Mouse (Mus musculus): ENCODE results near the gene Zc3h7a. TPM values are rescaled to one million over a fixed set of nuclear protein-coding genes. Genes with fewer than 3 reads are reported as not detected.
"Not testable (repeated sequence)": the region's sequence is repeated elsewhere in the genome, so short reads cannot be mapped to it uniquely, and the experiment has no call there.

Zc3h7a gene
- total RNA-seq, 2 experiments from 2014 or later = 188 to 214 TPM

DNA sequence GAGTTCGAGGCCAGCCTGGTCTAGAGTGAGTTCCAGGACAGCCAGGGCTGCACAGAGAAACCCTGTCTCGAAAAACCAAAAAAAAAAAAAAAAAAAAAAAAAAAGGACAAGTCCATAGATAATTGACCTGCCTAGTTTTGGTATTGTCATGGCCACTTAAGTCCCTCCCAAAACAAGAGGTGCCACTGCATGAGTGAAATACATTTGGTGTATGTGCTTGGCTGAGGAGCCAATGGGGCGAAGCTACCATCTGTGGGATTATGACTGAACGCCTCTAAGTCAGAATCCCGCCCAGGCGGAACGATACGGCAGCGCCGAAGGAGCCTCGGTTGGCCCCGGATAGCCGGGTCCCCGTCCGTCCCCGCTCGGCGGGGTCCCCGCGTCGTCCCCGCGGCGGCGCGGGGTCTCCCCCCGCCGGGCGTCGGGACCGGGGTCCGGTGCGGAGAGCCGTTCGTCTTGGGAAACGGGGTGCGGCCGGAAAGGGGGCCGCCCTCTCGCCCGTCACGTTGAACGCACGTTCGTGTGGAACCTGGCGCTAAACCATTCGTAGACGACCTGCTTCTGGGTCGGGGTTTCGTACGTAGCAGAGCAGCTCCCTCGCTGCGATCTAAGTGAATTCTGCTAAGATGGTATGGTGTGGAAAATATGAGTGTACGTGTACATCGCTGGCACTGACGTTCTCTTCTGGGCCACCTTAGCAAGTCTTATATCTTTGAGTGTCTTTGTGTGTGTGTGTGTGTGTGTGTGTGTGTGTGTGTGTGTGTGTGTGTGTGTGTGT, 32.3 kb downstream of the Zc3h7a start:
- not testable (repeated sequence) for ATAC-seq (replicated peaks; ENCODE audit: poor library complexity)

GRCm38 (mm10) chr16:11134348-11135344, 41.5 kb downstream of the Zc3h7a start, which contains the start of gene Txndc11:
Gene Txndc11 (minus strand): TSS chr16:11134650.
- peak; percentile 92 for ATAC-seq (replicated peaks; ENCODE audit: poor library complexity)

GRCm38 (mm10) chr16:11133476-11134347, 42.5 kb downstream of the Zc3h7a start:
- ATAC-seq (replicated peaks; ENCODE audit: poor library complexity) = no peak

DNA sequence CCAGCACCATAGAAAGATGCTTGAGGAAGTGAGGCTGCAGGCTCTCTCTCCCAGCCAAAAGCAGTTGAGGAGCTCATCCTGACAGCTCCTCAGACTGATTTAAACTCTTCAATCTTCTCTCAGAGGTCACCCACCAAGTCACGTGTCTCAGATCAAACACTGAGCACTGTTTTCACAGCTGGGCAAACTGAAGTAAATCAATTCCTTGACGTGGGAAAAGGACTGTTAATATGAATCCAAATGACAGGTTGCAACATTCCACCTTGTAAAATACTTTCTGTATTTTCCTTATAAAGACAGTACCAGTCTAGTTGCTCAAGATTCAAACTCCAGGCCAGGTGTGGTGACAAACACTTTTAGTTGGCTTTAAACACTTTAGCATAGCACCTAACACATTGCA, 43.4 kb downstream of the Zc3h7a start:
- no peak for ATAC-seq (replicated peaks; ENCODE audit: poor library complexity)

GRCm38 (mm10) chr16:11128301-11128700, 47.9 kb downstream of the Zc3h7a start:
- no peak for ATAC-seq (replicated peaks; ENCODE audit: poor library complexity)

- no peak for ATAC-seq (replicated peaks; ENCODE audit: poor library complexity)
Measured at GRCm38 (mm10) chr16:11125371-11125770, 50.8 kb downstream of the Zc3h7a start.

DNA sequence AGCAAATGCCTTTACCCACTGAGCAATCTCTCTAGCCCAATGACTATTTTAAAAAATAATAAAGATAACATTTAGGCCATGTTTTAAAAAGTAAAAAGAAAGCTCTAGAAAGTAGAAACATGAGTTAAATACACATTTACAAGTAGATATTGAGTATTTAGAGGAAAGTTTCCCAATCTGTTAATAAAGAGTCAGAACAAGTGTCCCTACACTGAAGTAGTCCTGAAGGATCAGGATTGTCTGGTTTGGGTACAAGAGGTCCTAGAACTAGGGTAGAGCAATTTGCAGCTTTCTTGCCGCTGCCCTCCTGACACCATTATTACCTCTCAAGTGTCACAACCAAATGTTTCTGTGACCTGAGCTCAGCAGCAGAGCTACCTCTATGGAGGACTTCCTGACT, 52.1 kb downstream of the Zc3h7a start:
- no peak for ATAC-seq (replicated peaks; ENCODE audit: poor library complexity)

DNA sequence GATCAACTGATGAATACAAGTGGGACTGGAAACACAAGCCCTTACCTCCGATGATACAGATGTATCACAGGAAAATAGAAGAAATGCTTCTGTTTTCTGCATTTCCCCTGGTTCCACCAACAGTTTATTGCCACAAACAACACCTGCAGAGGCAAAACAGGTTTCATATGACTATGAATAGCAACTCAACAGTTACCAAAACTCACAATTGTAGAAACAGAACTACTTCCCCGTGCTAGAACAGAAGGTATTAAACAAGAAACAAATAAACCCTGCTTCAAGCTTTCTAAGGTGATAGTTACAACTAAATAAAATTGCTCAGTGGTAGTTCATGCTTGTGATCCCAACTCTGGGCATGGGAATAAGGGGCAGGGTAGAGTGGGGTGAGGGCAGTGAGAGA, 53.6 kb downstream of the Zc3h7a start:
- ATAC-seq (replicated peaks; ENCODE audit: poor library complexity) = no peak

DNA sequence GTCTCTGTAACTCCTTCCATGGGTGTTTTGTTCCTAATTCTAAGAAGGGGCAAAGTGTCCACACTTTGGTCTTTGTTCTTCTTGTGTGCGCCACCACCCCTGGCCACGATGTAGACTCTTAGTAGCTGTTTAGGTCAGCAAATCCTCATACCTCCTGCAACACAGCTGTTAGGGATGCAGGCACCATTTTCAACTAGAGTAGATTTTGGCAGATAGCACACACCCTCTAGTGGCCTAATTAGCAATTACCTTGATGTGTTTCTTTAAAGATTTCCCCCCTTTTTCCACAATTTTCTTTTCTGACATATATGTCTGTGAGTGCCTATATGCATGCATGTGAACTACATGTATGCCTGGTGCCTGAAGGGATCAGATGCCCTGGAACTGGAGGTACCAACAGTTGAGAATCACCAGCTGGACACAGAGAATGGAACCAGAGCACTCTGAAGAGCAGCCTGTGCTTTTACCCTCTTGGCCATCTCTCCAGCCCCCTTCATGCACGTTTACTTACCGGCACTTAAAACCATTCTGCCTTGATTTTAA, 66.9 kb downstream of the Zc3h7a start:
- ATAC-seq (replicated peaks; ENCODE audit: poor library complexity) = peak; percentile 66

- no peak for ATAC-seq (replicated peaks; ENCODE audit: poor library complexity)
Measured at GRCm38 (mm10) chr16:11104905-11105304, 71.3 kb downstream of the Zc3h7a start.

DNA sequence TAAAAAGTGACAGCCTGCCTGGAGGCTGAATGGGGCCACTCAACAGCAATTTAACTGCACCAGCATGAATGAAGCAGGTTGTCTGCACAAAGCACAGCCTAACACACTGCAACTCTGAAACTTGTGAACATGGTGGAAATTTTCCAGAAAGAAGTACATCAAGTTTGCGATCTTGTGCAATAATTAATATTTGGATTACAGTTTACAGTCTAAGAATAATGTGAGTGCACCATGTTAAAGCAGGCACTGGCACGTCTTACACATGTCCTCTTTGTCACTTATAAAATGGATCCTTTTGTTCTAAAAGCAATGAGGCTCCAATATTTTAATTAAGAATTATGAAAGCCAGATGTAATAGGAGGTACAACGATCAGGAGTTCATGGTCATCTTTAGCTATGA, 78.9 kb downstream of the Zc3h7a start:
- ATAC-seq (replicated peaks; ENCODE audit: poor library complexity) = no peak

GRCm38 (mm10) chr16:11093717-11094386, 82.3 kb downstream of the Zc3h7a start:
- peak; percentile 44; the same call in 1 of the 2 replicates for ATAC-seq (replicated peaks; ENCODE audit: poor library complexity)

- no peak for ATAC-seq (replicated peaks; ENCODE audit: poor library complexity)
Measured at GRCm38 (mm10) chr16:11092523-11092922, 83.7 kb downstream of the Zc3h7a start.

DNA sequence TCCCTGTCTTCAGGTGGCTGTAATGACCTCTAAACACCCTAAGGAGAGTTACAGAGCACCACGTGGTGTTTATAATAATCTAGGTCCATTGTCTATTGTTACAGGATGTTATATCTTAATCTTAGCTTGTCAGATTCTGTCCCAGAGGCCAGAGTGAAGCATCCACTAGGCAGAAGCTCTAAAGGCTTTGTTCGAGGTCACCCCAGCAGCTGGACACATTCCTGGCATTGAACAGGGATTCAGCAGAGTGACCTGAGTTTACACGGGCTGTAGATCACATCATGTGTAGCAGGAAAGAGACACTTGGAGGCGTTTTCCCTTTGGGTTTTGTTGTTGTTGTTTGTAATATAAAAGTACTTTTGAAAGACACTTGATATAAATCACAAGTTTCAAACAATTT, 84.1 kb downstream of the Zc3h7a start:
- no peak for ATAC-seq (replicated peaks; ENCODE audit: poor library complexity)

- ATAC-seq (replicated peaks; ENCODE audit: poor library complexity) = no peak
Measured at GRCm38 (mm10) chr16:11090836-11091570, 85.2 kb downstream of the Zc3h7a start.

DNA sequence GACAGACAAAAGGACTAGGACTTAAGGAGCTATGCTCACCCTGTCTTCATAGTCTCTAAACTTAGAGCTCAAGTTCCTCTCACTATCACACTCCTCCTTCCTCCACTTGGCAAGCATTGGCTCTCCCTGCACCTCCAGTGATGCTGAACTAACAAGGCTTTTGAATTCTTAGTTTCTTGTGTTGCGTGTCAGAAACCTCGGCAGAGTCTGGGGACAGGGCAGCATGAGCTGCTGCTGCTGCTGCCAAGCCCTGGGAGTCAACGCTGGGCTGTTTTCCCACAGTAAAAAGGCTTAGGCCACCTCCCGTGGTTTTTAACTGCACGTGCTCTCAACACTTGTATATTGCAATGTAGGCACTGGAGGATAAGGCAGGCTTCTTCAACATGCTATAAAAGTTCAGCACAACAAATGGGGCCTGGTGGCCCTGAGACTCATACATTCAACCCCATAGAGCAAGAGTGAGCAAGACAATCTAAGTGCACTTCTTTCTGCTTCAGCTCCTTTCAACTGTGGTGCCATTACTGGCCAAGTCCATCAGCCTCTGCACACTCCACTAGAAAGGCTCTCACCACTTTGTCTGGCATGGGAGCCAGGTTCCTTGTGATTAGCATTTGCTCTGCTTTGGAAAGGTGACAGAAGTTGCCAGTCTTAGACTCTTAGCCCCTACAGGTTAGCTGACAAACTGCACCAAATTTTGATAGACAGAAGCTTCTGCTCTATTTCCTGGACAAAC, 89.2 kb downstream of the Zc3h7a start:
- no peak; the same call in 1 of the 2 replicates for ATAC-seq (replicated peaks; ENCODE audit: poor library complexity)

Measured in megakaryocyte progenitor cell, adult 5-6 weeks (primary cell).